Mouse (Mus musculus) erythroblast, embryonic 14.5 days (primary cell): ENCODE results near the gene Cdk6.
"Not testable (repeated sequence)": the region's sequence is repeated elsewhere in the genome, so short reads cannot be mapped to it uniquely, and the experiment has no call there.

Experiments used
- GATA1 ChIP-seq: IDR thresholded peaks from 2 replicates; pipeline ENCODE4 v1.6.1; 2012; ENCODE audit warnings: low read length, inconsistent platforms, mixed read lengths
- TAL1 ChIP-seq: IDR thresholded peaks from 3 replicates; pipeline ENCODE4 v1.6.1; 2012; ENCODE audit warnings: low read length, inconsistent platforms, mixed read lengths

DNA sequence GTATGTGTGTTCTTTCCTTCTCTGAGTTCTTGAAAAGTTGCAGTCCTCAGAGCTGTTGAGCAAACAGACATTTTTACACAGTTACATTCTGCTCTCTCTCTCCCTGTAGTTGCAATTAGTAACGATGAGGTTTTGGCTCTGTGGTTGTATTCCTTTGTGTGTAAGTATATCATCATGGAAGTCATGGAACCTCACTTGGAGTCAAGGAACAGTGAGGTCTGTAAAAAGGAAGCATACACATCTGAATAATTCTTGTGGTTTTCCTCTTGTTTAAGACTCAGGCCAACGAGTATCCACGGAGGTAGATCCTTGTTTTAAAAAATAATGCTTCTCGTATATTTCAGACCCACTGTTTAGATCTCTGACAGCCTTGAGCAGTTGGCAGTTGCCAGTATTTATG, 8.1 kb downstream of the Cdk6 start:
- not testable (repeated sequence) for TF ChIP-seq TAL1, GATA1
